Mouse (Mus musculus): ENCODE measurements around the gene Zfp9. TPM values are rescaled to one million over a fixed set of nuclear protein-coding genes. Genes with fewer than 3 reads are reported as not detected.

Zfp9 gene
- 0.07 and 0.47 TPM in 2 replicates for polyA plus RNA-seq (2012; rRNA removed; ENCODE audit: low replicate concordance)

GRCm38 (mm10) chr6:118478957-118479708 is at the start of gene Zfp9:
TSS of gene Zfp9 (minus strand) at chr6:118479320.

GRCm38 (mm10) chr6:118455042-118455631 is 24.0 kb downstream of the Zfp9 start, which contains the start of gene Zfp248:
TSS of gene Zfp248 (minus strand) at chr6:118455528.

GRCm38 (mm10) chr6:118419050-118419920 is 59.8 kb downstream of the Zfp9 start, which contains the start of gene Bms1:
TSS of gene Bms1 (minus strand) at chr6:118419474.

Other genes starting within 250 kb of the Zfp9 start
- gene Bms1, start 59.8 kb downstream of the Zfp9 start, polyA plus RNA-seq (2012; rRNA removed; ENCODE audit: low replicate concordance) = 0.55 and 0.62 TPM in 2 replicates
- 0.02 and 0.11 TPM in 2 replicates for gene Zfp248, start 23.8 kb downstream of the Zfp9 start, polyA plus RNA-seq (2012; rRNA removed; ENCODE audit: low replicate concordance)
- 0.05 and 0.11 TPM in 2 replicates for gene Ankrd26, start 82.9 kb upstream of the Zfp9 start, polyA plus RNA-seq (2012; rRNA removed; ENCODE audit: low replicate concordance)